Mouse (Mus musculus) erythroblast, embryonic 14.5 days (primary cell): Measurements from ENCODE around the gene Grid1.

Experiments
- GATA1 ChIP-seq: IDR thresholded peaks from 2 replicates; pipeline ENCODE4 v1.6.1; 2012; ENCODE audit warnings: low read length, inconsistent platforms, mixed read lengths
- TAL1 ChIP-seq: IDR thresholded peaks from 3 replicates; pipeline ENCODE4 v1.6.1; 2012; ENCODE audit warnings: low read length, inconsistent platforms, mixed read lengths

DNA sequence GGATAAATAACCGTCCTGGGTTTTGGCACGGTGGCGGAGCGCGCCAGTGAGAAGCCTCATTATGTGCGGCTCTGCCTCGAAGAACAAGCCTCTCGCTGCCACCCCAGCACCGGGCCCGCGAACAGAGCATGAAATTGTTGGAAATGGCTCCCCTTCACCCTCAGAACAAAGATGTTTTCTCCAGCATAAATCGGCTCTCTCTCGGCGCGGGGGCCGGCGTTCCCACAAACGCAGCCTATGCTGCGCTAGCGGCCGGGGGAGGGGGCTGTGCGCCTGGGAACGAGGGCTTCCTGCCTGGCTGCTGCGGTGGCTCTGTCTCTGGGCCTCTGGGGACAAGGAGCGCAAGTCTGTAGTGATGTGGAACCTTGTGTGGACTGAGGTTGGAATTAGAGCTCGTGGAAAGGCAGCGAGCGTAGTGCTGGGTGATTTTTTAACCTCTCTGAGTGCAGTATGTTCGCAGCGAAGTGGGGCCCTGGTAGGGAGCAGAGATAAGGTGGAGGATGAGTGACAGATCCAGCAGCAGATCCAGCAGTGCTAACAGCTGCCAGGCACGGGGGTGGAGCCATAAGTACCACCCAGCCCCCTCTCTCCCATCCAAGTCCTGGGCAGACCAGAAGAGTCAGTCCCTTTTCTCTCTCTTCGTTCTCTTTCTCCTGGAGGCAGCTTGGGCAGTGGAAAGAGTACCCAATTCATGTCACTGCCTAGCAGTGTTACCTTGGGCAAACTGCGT, 76.5 kb downstream of the Grid1 start:
- TF ChIP-seq GATA1 = no peak
- no peak for TF ChIP-seq TAL1
